Mouse (Mus musculus) lung, postnatal 14 days (tissue): ENCODE data around the gene Whrn.

ENCODE experiments used
- DNase-seq: peaks from one replicate; pipeline ENCODE4 v3.0.0; 2021

The Whrn gene

GRCm38 (mm10) chr4:63374331-63374730 is 121.5 kb downstream of the Whrn start:
- no peak for DNase-seq

- no peak for DNase-seq
These were observed 122.4 kb downstream of the Whrn start for GRCm38 (mm10) chr4:63373404-63373803.

- peak; percentile 51 for DNase-seq
These were observed 123.9 kb downstream of the Whrn start for GRCm38 (mm10) chr4:63371890-63372289.

GRCm38 (mm10) chr4:63370897-63371296 is 124.9 kb downstream of the Whrn start:
- DNase-seq: no peak

- peak; percentile 93 for DNase-seq
These were observed 127.2 kb downstream of the Whrn start for GRCm38 (mm10) chr4:63368577-63368976.
